Mouse (Mus musculus) gastrocnemius, postnatal 36 days (tissue): Measurements from ENCODE around the gene Map7d1. TPM values are rescaled to one million over a fixed set of nuclear protein-coding genes. Genes with fewer than 3 reads are reported as not detected.
"Not testable (repeated sequence)": the region's sequence is repeated elsewhere in the genome, so short reads cannot be mapped to it uniquely, and the experiment has no call there.

ENCODE experiments used
- DNase-seq, 2 experiments: peaks; one replicate each; pipeline ENCODE4 v3.0.0; 2022
- intact Hi-C: fragments of 180-260 bp; cut with DNase I; formaldehyde crosslinking; loops from one replicate; pipeline ENCODE4 v1.15.1; 2025
- total RNA-seq, 2 experiments: library from RNA; stranded (reverse); gene quantifications; 2 replicates each; pipeline ENCODE4 v1.2.3; 2021

Map7d1 gene
- total RNA-seq, 2 experiments from 2014 or later = 165 to 207 TPM

DNA sequence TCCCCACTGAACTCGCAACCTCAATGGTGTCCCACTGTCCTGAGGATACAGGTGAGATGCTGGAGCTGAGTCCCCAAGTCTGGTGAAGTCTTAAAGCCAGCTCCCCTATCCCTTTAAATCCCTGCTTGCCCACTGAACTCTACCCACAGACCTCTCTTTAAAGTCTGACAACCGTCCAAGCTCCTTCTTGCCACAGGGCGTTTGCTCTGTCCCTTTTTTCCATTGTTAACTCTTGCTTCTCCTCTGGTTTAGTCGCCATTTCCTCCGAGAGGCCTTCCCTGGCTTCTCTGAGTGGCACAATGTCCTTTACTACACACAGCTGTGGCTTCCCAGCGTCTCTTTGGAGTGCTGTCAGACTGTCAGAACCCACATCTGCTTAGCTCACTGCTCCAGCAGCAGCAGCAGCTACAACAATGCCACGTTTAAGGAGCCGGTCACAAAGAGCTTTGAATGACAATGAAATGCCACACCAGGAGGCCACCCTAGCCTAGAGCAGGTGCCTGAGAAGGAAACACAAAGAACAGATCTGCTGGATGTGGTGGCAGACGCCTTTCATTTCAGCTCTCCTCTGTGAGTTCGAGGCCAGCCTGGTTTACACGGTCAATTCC is 7.8 kb downstream of the Map7d1 start:
- intact Hi-C loops = no loop called here
- DNase-seq = no peak

DNA sequence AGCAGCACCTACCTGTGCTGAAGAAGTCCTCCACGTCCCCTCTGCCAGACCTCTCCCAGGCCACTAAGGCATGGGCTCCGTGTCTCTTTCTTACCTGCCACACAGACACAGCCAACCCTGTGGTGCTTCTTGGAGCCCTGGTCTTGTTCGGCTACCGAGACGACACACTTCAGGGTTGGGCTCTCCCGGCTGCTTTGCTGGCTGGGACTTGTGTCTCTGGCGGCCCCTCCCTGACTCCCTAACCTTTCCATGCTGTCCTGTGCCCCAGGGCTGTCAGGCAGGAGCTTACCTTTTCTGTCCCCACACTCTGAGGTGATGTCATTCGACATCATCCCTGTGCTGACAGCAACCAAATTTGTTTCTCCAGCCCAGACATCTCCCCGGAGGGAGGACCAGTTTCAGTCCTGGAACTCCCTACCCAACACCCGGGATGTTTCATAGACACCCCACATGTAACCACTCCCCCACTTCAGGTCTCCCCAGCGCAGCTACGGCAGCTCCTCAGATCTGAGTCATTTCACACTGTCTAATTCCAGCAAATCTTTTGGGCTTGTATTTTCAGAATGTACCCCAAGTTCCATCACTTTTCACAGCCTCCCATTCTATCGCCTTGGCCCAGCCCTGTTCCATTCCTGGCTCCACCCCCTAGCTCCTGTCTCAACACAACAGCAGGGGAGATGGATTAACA is 9.8 kb downstream of the Map7d1 start:
- intact Hi-C loops = no loop called here
- DNase-seq = no peak

DNA sequence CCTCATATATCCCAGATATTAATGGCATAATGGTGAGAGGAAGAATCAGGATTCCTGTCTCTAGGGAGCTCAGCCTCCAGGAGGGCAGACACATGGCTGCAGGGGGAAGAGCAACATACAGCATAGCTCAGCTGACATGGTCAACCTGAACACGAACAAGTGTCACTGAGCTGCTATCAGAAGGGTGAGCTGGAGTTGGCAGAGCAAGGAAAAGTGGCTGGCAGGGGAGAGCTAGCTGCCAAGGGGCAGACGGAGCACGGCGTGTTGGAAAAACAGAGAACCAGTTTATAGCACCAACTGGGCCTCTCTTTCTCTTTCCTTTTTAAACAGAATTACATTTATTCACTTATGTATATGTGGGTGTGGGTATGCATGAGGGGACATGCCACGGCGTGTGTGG is 13.6 kb downstream of the Map7d1 start:
- intact Hi-C loops = no loop called here
- no peak for DNase-seq

GRCm38 (mm10) chr4:126241956-126242355 is 14.2 kb downstream of the Map7d1 start:
- intact Hi-C loops = no loop called here
- no peak for DNase-seq

- no peak for DNase-seq
- intact Hi-C loops = loop anchor here (2.0 kb wide), 1 partner anchor 17 kb away; the partner anchor contains the start of gene Map7d1
Observed at GRCm38 (mm10) chr4:126239862-126240475, 16.2 kb downstream of the Map7d1 start.

DNA sequence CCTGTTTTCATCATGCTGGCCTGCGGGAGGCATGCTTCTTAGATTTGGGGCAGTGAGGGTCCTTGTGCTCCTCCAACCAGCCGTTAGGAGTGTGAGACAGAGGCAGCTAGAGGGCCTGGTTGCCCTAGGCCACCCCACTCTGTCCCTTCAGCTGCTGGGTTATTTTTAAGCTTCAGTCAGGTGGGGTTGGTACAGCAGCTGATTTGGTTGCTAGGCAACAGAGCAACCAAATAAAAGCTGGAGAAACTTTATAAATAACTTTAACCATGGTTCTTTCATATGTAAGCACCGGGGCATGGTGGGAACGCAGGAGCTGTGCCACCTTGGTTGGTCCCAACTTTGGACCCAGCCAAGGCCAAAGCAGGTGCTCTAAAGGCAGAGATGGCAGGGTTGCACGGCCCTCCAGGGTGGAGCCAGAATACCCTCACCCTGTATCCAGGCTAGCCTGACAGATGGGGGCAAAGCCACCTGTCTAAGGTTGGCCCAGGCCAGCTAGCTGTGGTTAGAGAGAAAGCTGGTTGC is 18.4 kb downstream of the Map7d1 start:
- DNase-seq = no peak
- intact Hi-C loops = loop anchor here (2.0 kb wide), 1 partner anchor 19 kb away; the partner anchor contains the start of gene Map7d1

GRCm38 (mm10) chr4:126236467-126237280 is 19.5 kb downstream of the Map7d1 start:
- intact Hi-C loops = no loop called here
- no peak for DNase-seq

- intact Hi-C loops = no loop called here
Observed at GRCm38 (mm10) chr4:126235191-126235590, 21.0 kb downstream of the Map7d1 start.

GRCm38 (mm10) chr4:126234496-126235175 is 21.5 kb downstream of the Map7d1 start:
- intact Hi-C loops = no loop called here
- no peak for DNase-seq

More at GRCm38 (mm10) chr4:126235191-126235590, 21.0 kb downstream of the Map7d1 start:
- no peak for DNase-seq

- intact Hi-C loops = no loop called here
- no peak for DNase-seq
Observed at GRCm38 (mm10) chr4:126233676-126234308, 22.4 kb downstream of the Map7d1 start.

GRCm38 (mm10) chr4:126229900-126230299 is 26.2 kb downstream of the Map7d1 start:
- no peak for DNase-seq
- intact Hi-C loops = loop anchor here (5.0 kb wide), 2 partner anchors 48 to 82 kb away; no protein-coding TSS in a partner anchor

DNA sequence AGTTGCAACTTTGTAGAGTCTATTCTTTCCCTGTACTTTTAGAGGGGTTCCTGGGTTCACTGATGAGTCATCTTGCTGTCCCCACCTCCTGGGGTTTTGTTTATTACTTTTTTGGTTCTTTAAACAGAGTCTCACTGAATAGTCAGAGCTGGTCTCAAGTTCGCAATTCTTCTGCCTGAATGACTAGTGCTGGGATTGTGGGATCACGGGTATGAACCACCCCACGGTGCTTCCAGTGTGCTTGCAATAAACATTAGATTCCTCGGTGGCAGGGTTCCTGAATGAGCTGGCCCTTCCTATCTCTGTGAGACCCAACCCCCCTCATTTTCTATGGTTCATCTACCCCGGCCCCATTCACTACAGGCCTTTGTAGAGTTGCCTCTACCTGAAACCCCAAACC is 28.0 kb downstream of the Map7d1 start:
- intact Hi-C loops = loop anchor here (5.0 kb wide), 2 partner anchors 46 to 84 kb away; no protein-coding TSS in a partner anchor
- no peak for DNase-seq

- intact Hi-C loops = loop anchor here (1.0 to 5.0 kb wide), 3 partner anchors 34 to 85 kb away; no protein-coding TSS in a partner anchor
Observed at GRCm38 (mm10) chr4:126227077-126227761, 28.9 kb downstream of the Map7d1 start.

DNA sequence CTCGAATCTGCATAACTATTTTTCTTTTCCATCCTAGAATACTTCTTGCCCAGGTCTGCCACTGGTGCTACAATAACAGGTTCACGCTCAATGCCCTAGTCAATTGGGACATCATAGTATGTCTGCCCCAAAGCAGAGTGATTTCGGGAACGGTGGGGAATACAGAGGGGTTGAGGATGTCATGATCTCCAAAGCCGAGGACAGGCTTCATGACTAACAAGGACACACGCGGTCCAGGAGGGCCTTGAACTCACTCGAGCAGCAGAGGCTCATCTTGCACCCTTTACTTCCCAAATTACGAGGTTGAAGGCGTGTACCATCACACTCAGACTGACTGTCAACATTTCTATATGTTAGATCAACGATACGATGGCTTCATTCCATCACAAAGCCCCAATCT is 29.5 kb downstream of the Map7d1 start:
- no peak for DNase-seq
- intact Hi-C loops = loop anchor here (1.0 to 5.0 kb wide), 3 partner anchors 35 to 86 kb away; no protein-coding TSS in a partner anchor

More at GRCm38 (mm10) chr4:126227077-126227761, 28.9 kb downstream of the Map7d1 start:
- DNase-seq = peak; percentile 78 to 91

DNA sequence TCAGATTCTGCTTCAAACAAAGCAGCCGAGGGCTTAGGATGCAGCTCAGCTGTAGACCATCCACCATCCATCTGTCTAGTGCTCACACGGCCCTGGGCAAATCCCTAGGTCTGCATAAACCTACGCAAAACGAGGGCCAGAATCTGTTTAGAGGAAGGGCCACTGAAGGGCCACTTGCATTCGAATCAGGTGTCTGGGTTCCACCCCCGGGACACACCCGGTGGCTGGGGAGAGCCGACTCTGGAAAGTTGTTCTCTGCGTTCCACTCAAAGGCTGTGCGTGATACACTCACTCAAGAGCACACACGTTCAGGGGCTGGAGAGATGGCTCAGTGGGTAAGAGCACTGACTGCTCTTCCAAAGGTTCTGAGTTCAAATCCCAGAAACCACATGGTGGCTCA is 33.5 kb downstream of the Map7d1 start:
- intact Hi-C loops = no loop called here
- DNase-seq = no peak

DNA sequence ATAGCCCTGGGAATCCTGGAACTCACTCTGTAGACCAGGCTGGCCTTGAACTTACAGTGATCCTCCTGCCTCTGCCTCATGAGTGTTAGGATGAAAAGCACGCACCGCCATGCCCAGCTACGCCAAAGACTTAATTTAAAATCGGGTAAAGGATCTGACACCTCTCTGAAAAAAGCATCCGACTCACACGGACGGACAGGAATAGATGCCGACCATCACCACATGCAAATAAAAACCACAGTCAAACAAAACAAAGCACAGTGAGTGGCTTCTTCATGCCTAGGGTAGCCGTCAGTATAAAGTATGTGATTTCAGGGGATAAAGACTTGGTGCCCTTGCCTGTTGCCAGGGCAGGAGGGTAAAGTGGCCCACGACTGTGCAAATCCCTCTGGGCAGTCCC is 36.1 kb downstream of the Map7d1 start:
- DNase-seq = no peak
- intact Hi-C loops = no loop called here

DNA sequence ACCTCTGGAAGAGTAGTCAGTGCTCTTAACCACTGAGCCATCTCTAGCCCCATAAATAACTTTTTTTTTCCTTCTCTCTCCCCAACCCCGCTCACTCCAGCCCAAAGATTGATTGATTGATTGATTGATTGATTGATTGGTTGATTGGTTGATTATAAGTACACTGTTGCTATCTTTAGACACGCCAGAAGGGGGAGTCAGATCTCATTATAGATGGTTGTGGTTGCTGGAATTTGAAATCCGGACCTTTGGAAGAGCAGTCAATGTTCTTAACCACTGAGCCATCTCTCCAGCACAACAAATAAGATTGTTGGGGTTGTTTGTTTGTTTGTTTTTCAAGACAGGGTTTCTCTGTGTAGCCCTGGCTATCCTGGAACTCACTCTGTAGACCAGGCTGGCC is 36.6 kb downstream of the Map7d1 start:
- DNase-seq, intact Hi-C loops: not testable (repeated sequence)

- peak in 1 of 2 experiments; percentile 56 for DNase-seq
- intact Hi-C loops = no loop called here
Observed at GRCm38 (mm10) chr4:126217771-126218170, 38.4 kb downstream of the Map7d1 start.

DNA sequence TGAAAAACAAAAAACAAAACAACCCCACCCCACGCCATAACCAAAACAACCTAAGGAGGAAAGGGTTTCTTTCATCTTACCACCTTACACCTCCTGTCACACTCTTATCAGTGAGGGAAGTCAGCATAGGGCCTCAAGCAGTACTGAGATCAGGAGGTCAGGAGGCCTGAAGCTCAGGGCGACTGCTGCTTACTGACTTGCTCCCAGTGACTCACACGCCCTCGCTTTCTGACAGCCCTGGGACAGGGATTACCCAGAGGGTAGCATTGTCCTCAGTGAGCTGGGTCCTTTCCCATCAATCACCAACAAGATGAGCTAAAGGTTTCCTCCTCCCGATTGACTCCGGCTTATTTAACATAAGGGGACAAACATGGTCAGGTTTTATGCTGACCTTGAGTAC is 49.1 kb downstream of the Map7d1 start:
- intact Hi-C loops = no loop called here
- DNase-seq = no peak
